Mouse (Mus musculus) cortical plate, adult 2 months (tissue): ENCODE measurements around the gene Tbc1d1.
"Not testable (repeated sequence)": the region's sequence is repeated elsewhere in the genome, so short reads cannot be mapped to it uniquely, and the experiment has no call there.

Experiments used
- CTCF ChIP-seq: fragments of 200-500 bp; IDR thresholded peaks from 2 replicates; pipeline ENCODE4 v1.5.1; 2011; ENCODE audit warnings: mild to moderate bottlenecking, control low read depth, low read length; ENCODE audit not compliant: insufficient read depth; ENCODE audit errors: extremely low read depth
- POLR2A ChIP-seq: fragments of 200-500 bp; IDR thresholded peaks from 2 replicates; pipeline ENCODE4 v1.6.1; 2011; ENCODE audit warnings: mild to moderate bottlenecking, low read length, control low read depth; ENCODE audit not compliant: insufficient read depth; ENCODE audit errors: extremely low read depth

DNA sequence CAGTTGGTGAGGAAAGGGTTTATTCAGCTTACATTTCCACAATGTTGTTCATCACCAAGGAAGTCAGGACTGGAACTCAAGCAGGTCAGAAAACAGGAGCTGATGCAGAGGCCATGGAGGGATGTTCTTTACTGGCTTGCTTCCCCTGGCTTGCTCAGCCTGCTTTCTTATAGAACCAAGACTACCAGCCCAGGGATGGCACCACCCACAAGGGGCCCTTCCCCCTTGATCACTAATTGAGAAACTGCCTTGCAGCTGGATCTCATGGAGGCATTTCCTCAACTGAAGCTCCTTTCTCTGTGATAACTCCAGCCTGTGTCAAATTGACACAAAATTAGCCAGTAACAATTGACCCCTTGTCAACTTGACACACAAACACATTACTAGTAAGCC is 204.8 kb downstream of the Tbc1d1 start:
- TF ChIP-seq POLR2A, CTCF: not testable (repeated sequence)
